Mouse (Mus musculus) liver, adult 2 months (tissue): ENCODE data around the gene Bag3.

Experiments
- CTCF ChIP-seq: fragments of 200-500 bp; IDR thresholded peaks from 2 replicates; pipeline ENCODE4 v1.5.1; 2011; ENCODE audit warnings: low read depth, low read length, control low read depth
- POLR2A ChIP-seq: fragments of 200-500 bp; IDR thresholded peaks from 2 replicates; pipeline ENCODE4 v1.6.1; 2011; ENCODE audit warnings: low read length, control low read depth; ENCODE audit not compliant: insufficient read depth; ENCODE audit errors: extremely low read depth

GRCm38 (mm10) chr7:128488986-128489385, 34.4 kb upstream of the Bag3 start:
- TF ChIP-seq CTCF = no peak
- TF ChIP-seq POLR2A = no peak
